Mouse (Mus musculus): ENCODE data around the gene Cysrt1.

Cysrt1 gene

GRCm38 (mm10) chr2:25234551-25235220 lies 7.6 kb downstream of the Cysrt1 start:
- no peak for DNase-seq (ENCODE audit: low read depth)

GRCm38 (mm10) chr2:25234050-25234449 lies 8.2 kb downstream of the Cysrt1 start, which contains the start of gene Slc34a3:
Gene Slc34a3, minus strand, starts transcription at chr2:25234364.
- no peak for DNase-seq (ENCODE audit: low read depth)

- DNase-seq (ENCODE audit: low read depth) = no peak
Observed at GRCm38 (mm10) chr2:25233421-25233820, 8.8 kb downstream of the Cysrt1 start.

GRCm38 (mm10) chr2:25231038-25231437 lies 11.2 kb downstream of the Cysrt1 start:
- DNase-seq (ENCODE audit: low read depth) = no peak

GRCm38 (mm10) chr2:25230581-25230980 lies 11.7 kb downstream of the Cysrt1 start:
- DNase-seq (ENCODE audit: low read depth) = no peak

- DNase-seq (ENCODE audit: low read depth) = no peak
Observed at GRCm38 (mm10) chr2:25229582-25229981, 12.7 kb downstream of the Cysrt1 start.

GRCm38 (mm10) chr2:25228995-25229530 lies 13.2 kb downstream of the Cysrt1 start:
- DNase-seq (ENCODE audit: low read depth) = no peak

GRCm38 (mm10) chr2:25228431-25228889 lies 13.8 kb downstream of the Cysrt1 start:
- peak; percentile 86 for DNase-seq (ENCODE audit: low read depth)

GRCm38 (mm10) chr2:25227406-25227805 lies 14.8 kb downstream of the Cysrt1 start:
- DNase-seq (ENCODE audit: low read depth) = no peak

- DNase-seq (ENCODE audit: low read depth) = no peak
Observed at GRCm38 (mm10) chr2:25226864-25227263, 15.4 kb downstream of the Cysrt1 start.

GRCm38 (mm10) chr2:25225811-25226379 lies 16.4 kb downstream of the Cysrt1 start:
- DNase-seq (ENCODE audit: low read depth) = no peak

- peak; percentile 99 for DNase-seq (ENCODE audit: low read depth)
Observed at GRCm38 (mm10) chr2:25224766-25225752, 17.2 kb downstream of the Cysrt1 start.

GRCm38 (mm10) chr2:25224492-25224765 lies 17.8 kb downstream of the Cysrt1 start, which contains the start of gene Tubb4b:
Gene Tubb4b, minus strand, starts transcription at chr2:25224702.
- no peak for DNase-seq (ENCODE audit: low read depth)

- peak; percentile 88 for DNase-seq (ENCODE audit: low read depth)
Observed at GRCm38 (mm10) chr2:25223681-25224491, 18.4 kb downstream of the Cysrt1 start.

GRCm38 (mm10) chr2:25221331-25221772 lies 20.9 kb downstream of the Cysrt1 start:
- DNase-seq (ENCODE audit: low read depth) = no peak

GRCm38 (mm10) chr2:25218445-25218844 lies 23.8 kb downstream of the Cysrt1 start, which contains the start of gene Fam166a:
Gene Fam166a, plus strand, starts transcription at chr2:25218745.
- no peak for DNase-seq (ENCODE audit: low read depth)

GRCm38 (mm10) chr2:25217666-25218065 lies 24.6 kb downstream of the Cysrt1 start:
- no peak for DNase-seq (ENCODE audit: low read depth)

GRCm38 (mm10) chr2:25214444-25214843 lies 27.8 kb downstream of the Cysrt1 start, which contains the start of gene Stpg3:
Gene Stpg3, minus strand, starts transcription at chr2:25214637.
- DNase-seq (ENCODE audit: low read depth) = no peak

- DNase-seq (ENCODE audit: low read depth) = no peak
Observed at GRCm38 (mm10) chr2:25213266-25213865, 28.9 kb downstream of the Cysrt1 start.

- DNase-seq (ENCODE audit: low read depth) = peak; percentile 87
Observed at GRCm38 (mm10) chr2:25211121-25211670, 31.1 kb downstream of the Cysrt1 start, which contains the start of gene Nelfb. Gene Nelfb, minus strand, starts transcription at chr2:25211489.
